Mouse (Mus musculus) embryonic facial prominence, embryonic 15.5 days (tissue): Measurements from ENCODE around the gene Naa80. TPM values are rescaled to one million over a fixed set of nuclear protein-coding genes. Genes with fewer than 3 reads are reported as not detected.

ENCODE experiments used
- ATAC-seq: fragments of 200-750 bp; cut with Nextera tagmentation; 2 replicates; pipeline ENCODE4 v1.8.0; 2017; ENCODE audit warnings: low read depth, moderate TSS enrichment; ENCODE audit not compliant: insufficient number of reproducible peaks, low FRiP score, low TSS enrichment
- H3K27ac ChIP-seq: fragments of 300-500 bp; sonication (generic); replicated peaks from 2 replicates; pipeline ENCODE4 v1.5.1; 2015; ENCODE audit warnings: mild to moderate bottlenecking, inconsistent platforms
- H3K27me3 ChIP-seq: fragments of 300-500 bp; sonication (generic); 2 replicates; pipeline ENCODE4 v1.6.1; 2015; ENCODE audit warnings: inconsistent platforms
- H3K36me3 ChIP-seq: fragments of 300-500 bp; sonication (generic); 2 replicates; pipeline ENCODE4 v1.6.1; 2015; ENCODE audit warnings: mild to moderate bottlenecking, inconsistent platforms
- H3K4me1 ChIP-seq: fragments of 300-500 bp; sonication (generic); 2 replicates; pipeline ENCODE4 v1.6.1; 2015; ENCODE audit warnings: inconsistent platforms
- H3K4me2 ChIP-seq: fragments of 300-500 bp; sonication (generic); replicated peaks from 2 replicates; pipeline ENCODE4 v1.6.1; 2015; ENCODE audit warnings: mild to moderate bottlenecking, inconsistent platforms
- H3K4me3 ChIP-seq: fragments of 300-500 bp; sonication (generic); replicated peaks from 2 replicates; pipeline ENCODE4 v1.5.1; 2015; ENCODE audit warnings: mild to moderate bottlenecking, inconsistent platforms
- H3K9ac ChIP-seq: fragments of 300-500 bp; sonication (generic); 2 replicates; pipeline ENCODE4 v1.6.1; 2015; ENCODE audit warnings: inconsistent platforms
- H3K9me3 ChIP-seq: fragments of 300-500 bp; sonication (generic); replicated peaks from 2 replicates; pipeline ENCODE4 v1.6.1; 2016; ENCODE audit warnings: inconsistent platforms
- WGBS: fragments of 180-500 bp; shearing (Covaris S2); methylation state at CpG from one replicate; pipeline ENCODE4 v1.1.7; 2015; 5-methylcytosine and 5-hydroxymethylcytosine counted together
- polyA plus RNA-seq: library from polyadenylated mRNA; unstranded; fragments of >200 nt; fragmentation: Nextera tagmentation; extraction: Ambion mirVana; gene quantifications from 2 replicates; pipeline ENCODE4 v1.2.1, GENCODE M21; 2015

The Naa80 gene
- polyA plus RNA-seq: 21.5 and 22.8 TPM in 2 replicates

- no peak for ATAC-seq
- Histone ChIP-seq H3K27me3 (no peaks in the 10 kb centered on the region), H3K4me1 (peaks cover 65% of the 10 kb centered on the region), H3K36me3 (peaks cover 22% of the 10 kb centered on the region), H3K27ac (peak within 1 kb of the TSS; percentile 97), H3K9ac (no peak within 1 kb of the TSS), H3K4me3 (0 out of 2 replicates have a peak within 1 kb of the TSS, but pooled peaks have one; percentile 65), H3K4me2 (peak within 1 kb of the TSS; percentile 73), H3K9me3 (no peaks in the 10 kb centered on the region)
- 74% methylated on average over 3 of the region's 3 CpGs for WGBS
These were observed at the start of gene Naa80 for GRCm38 (mm10) chr9:107578587-107578986. Gene Naa80, plus strand, starts transcription at chr9:107578887.

GRCm38 (mm10) chr9:107533791-107534407 lies 44.8 kb upstream of the Naa80 start, which contains the start of gene Tmem115:
Gene Tmem115, plus strand, starts transcription at chr9:107533945.
- Histone ChIP-seq H3K4me3 (peak within 1 kb of the TSS; percentile 87), H3K4me2 (peak within 1 kb of the TSS; percentile 83), H3K9me3 (no peaks in the 10 kb centered on the region), H3K27me3 (no peaks in the 10 kb centered on the region), H3K27ac (peak within 1 kb of the TSS; percentile 92), H3K4me1 (peaks cover 30% of the 10 kb centered on the region), H3K9ac (peak within 1 kb of the TSS; percentile 93), H3K36me3 (peaks cover 19% of the 10 kb centered on the region)
- ATAC-seq: peak; percentile 99
- under 1% methylated on average over 48 of the region's 48 CpGs for WGBS

DNA sequence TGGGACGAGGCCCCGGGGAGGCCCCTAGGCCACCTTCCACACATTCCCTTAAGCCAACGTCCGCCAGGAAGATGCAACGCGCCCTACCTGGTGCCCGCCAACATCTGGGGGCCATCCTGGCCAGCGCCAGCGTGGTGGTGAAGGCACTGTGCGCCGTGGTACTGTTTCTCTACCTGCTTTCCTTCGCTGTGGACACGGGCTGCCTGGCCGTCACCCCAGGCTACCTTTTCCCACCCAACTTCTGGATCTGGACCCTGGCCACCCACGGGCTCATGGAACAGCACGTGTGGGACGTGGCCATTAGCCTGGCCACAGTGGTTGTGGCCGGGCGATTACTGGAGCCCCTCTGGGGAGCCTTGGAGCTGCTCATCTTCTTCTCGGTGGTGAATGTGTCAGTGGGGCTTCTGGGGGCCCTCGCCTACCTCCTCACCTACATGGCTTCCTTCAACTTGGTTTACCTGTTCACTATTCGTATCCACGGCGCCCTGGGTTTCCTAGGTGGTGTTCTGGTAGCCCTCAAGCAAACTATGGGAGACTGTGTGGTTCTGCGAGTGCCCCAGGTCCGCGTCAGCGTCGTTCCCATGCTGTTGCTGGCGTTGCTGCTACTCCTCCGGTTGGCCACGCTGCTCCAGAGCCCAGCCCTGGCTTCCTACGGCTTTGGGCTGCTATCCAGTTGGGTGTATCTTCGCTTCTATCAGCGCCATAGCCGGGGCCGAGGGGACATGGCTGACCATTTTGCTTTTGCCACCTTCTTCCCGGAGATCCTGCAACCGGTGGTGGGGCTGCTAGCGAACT lies 44.1 kb upstream of the Naa80 start:
- peak overlapping the region; percentile 87 for H3K4me3 ChIP-seq
- peaks cover 30% of the 10 kb centered on the region for H3K4me1 ChIP-seq
- no peak; the same call in 1 of the 2 replicates for ATAC-seq
- H3K36me3 ChIP-seq: peaks cover 26% of the 10 kb centered on the region
- peak overlapping the region; percentile 92 for H3K27ac ChIP-seq
- under 1% methylated on average over 40 of the region's 40 CpGs for WGBS
- H3K9ac ChIP-seq: peak overlapping the region; percentile 93
- no peaks in the 10 kb centered on the region for H3K27me3 ChIP-seq
- peak overlapping the region; percentile 83 for H3K4me2 ChIP-seq
- H3K9me3 ChIP-seq: no peaks in the 10 kb centered on the region

- ATAC-seq: no peak
- Histone ChIP-seq H3K4me1 (peaks cover 50% of the 10 kb centered on the region), H3K9ac (no peak overlapping the region), H3K36me3 (peaks cover 34% of the 10 kb centered on the region), H3K4me3 (no peak overlapping the region), H3K27ac (no peak overlapping the region), H3K27me3 (no peaks in the 10 kb centered on the region), H3K4me2 (no peak overlapping the region), H3K9me3 (no peaks in the 10 kb centered on the region)
- WGBS: 91% methylated on average over 7 of the region's 7 CpGs
These were observed 40.5 kb upstream of the Naa80 start for GRCm38 (mm10) chr9:107538231-107538630.

DNA sequence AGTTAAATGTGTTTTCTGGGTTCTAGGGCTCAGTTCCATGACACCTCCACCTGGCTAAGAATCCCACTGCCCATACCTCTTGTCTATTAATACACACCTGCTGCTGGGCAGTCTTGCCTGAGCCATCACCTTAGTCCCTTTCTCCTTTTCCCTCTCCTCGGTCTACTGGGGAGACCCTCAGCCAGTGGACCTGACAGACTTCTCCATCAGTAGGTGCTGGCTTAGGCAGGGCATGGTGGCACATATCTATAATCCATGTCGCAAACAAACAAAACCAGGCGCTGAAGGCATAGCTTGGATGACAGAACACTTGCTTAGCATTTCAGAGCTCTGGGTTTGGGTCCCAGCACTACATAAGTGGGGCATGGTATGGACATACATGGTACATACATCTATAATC lies 40.0 kb upstream of the Naa80 start:
- no peaks in the 10 kb centered on the region for H3K27me3 ChIP-seq
- H3K4me1 ChIP-seq: peaks cover 50% of the 10 kb centered on the region
- no peak overlapping the region for H3K4me3 ChIP-seq
- 92% methylated on average over 3 of the region's 3 CpGs for WGBS
- H3K27ac ChIP-seq: no peak overlapping the region
- no peak for ATAC-seq
- H3K9ac ChIP-seq: no peak overlapping the region
- H3K9me3 ChIP-seq: no peaks in the 10 kb centered on the region
- H3K4me2 ChIP-seq: no peak overlapping the region
- H3K36me3 ChIP-seq: peaks cover 39% of the 10 kb centered on the region

- Histone ChIP-seq H3K9ac (no peak overlapping the region), H3K27me3 (no peaks in the 10 kb centered on the region), H3K4me2 (no peak overlapping the region), H3K27ac (no peak overlapping the region), H3K36me3 (peaks cover 50% of the 10 kb centered on the region), H3K9me3 (no peaks in the 10 kb centered on the region), H3K4me1 (peaks cover 47% of the 10 kb centered on the region), H3K4me3 (no peak overlapping the region)
- 93% methylated on average over 8 of the region's 8 CpGs for WGBS
- no peak for ATAC-seq
These were observed 38.7 kb upstream of the Naa80 start for GRCm38 (mm10) chr9:107539940-107540339.

- Histone ChIP-seq H3K9me3 (no peaks in the 10 kb centered on the region), H3K36me3 (peaks cover 55% of the 10 kb centered on the region), H3K9ac (no peak overlapping the region), H3K4me2 (peak overlapping the region; percentile 91; the same call in 1 of the 2 replicates), H3K4me1 (peaks cover 42% of the 10 kb centered on the region), H3K27me3 (no peaks in the 10 kb centered on the region), H3K4me3 (no peak overlapping the region), H3K27ac (no peak overlapping the region)
- no peak for ATAC-seq
- WGBS: 62% methylated on average over 4 of the region's 4 CpGs
These were observed 38.3 kb upstream of the Naa80 start for GRCm38 (mm10) chr9:107540420-107540819.

DNA sequence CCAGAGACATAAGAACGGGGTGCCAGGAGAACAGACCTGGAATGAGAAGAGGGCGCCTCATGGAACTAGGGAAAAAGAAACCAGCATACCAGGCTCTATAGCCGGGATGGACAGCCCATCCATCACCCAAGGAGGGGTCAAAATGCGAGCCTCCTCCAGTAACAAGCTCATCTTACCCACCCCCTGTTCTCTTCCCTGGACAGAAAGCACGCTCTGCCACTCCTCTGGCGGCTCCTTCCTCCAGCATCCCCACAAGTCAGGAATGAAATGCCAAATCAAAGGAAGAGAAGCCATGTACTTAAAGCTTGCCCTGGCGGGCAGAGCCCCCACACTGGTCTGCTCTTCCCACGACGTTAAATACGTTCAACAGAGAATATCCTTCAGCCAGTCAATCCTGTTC lies 37.7 kb upstream of the Naa80 start:
- ATAC-seq: no peak
- peaks cover 56% of the 10 kb centered on the region for H3K36me3 ChIP-seq
- peak overlapping the region; percentile 91 for H3K4me2 ChIP-seq
- peak overlapping the region; percentile 81 for H3K4me3 ChIP-seq
- H3K9ac ChIP-seq: no peak overlapping the region
- no peaks in the 10 kb centered on the region for H3K9me3 ChIP-seq
- 31% methylated on average over 10 of the region's 10 CpGs for WGBS
- H3K4me1 ChIP-seq: peaks cover 37% of the 10 kb centered on the region
- H3K27me3 ChIP-seq: no peaks in the 10 kb centered on the region
- H3K27ac ChIP-seq: no peak overlapping the region

DNA sequence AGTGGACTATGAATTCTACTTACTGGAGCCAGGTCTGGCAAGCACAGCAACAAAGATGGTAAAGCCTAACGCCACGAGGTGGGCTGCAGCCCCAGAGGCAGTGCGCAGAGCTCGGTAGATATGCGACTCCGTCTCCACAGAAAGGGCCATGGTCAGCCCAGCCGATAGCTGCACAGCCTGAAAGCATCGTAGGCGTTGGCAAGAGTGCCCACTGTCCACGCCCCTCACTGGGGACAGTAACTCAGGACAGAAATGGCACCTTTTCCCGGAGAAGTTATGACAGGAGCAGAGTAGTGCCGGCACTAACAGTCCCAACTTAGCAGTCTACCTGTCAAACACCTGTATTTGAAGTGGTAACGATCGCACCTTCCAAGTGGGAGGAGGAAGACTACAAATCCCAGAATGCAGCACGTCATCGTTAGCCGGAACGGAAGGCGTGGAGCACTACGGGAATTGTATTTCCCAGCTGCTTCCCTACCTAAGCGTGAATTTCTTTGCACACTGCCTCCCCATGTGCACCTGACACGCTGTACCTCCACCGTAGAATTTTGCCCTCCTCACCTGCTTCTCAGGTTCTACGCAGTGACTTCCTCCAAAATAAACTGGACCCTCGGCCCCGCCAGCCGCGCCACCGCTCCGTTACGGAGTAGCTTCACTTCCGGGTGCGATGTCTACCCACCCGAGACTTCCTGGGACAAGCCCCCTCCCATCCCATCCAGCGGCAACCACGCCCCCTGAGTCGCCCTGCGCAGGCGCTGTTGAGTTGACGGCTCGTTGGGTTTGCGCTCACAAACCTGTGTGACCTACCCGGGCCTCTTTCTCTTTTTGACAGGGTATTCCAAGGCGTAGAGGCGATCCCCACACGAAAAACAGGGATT lies 37.0 kb upstream of the Naa80 start, which contains the start of the genes Cyb561d2 and Nprl2:
Cyb561d2 (minus strand) TSS at position 720 of the 878 bp plus-strand sequence.
Nprl2 (plus strand) TSS at position 753 of the 878 bp plus-strand sequence.
- ATAC-seq: peak; percentile 85
- H3K9me3 ChIP-seq: no peaks in the 10 kb centered on the region
- under 1% methylated on average over 46 of the region's 46 CpGs for WGBS
- peaks cover 56% of the 10 kb centered on the region for H3K36me3 ChIP-seq
- H3K27me3 ChIP-seq: no peaks in the 10 kb centered on the region
- peak within 1 kb of the TSS; percentile 91 for H3K4me2 ChIP-seq
- H3K27ac ChIP-seq: peak within 1 kb of the TSS; percentile 75
- H3K4me1 ChIP-seq: peaks cover 37% of the 10 kb centered on the region
- peak within 1 kb of the TSS; percentile 81 for H3K4me3 ChIP-seq
- H3K9ac ChIP-seq: peak within 1 kb of the TSS; percentile 59

DNA sequence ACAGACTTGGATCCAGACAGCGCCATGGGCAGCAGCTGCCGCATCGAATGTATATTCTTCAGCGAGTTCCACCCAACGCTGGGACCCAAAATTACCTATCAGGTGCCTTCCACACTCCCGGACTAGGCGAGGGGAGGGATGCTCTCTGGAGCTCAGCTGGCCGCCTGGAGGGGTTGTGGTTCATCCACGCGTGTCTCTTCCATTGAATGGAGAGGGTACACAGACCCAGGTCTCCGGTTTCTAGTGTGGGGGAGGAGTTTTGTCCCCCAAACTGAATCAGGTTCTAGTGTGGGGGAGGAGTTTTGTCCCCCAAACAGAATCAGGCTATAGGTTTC lies 36.4 kb upstream of the Naa80 start:
- H3K27me3 ChIP-seq: no peaks in the 10 kb centered on the region
- peak overlapping the region; percentile 81 for H3K4me3 ChIP-seq
- peak overlapping the region; percentile 75 for H3K27ac ChIP-seq
- peak overlapping the region; percentile 91 for H3K4me2 ChIP-seq
- ATAC-seq: no peak
- peaks cover 53% of the 10 kb centered on the region for H3K36me3 ChIP-seq
- H3K4me1 ChIP-seq: peaks cover 37% of the 10 kb centered on the region
- peak overlapping the region; percentile 59 for H3K9ac ChIP-seq
- H3K9me3 ChIP-seq: no peaks in the 10 kb centered on the region
- 1% methylated on average over 11 of the region's 11 CpGs for WGBS
